In genomic region chr11:88045878-88046277, GRCm38 (mm10) we compare ENCODE assay signal across 9 mouse cellular contexts. TPM values are rescaled to one million over a fixed set of nuclear protein-coding genes. Genes with fewer than 3 reads are reported as not detected.
DNase-seq lines count a peak whose midpoint lies in the region; ATAC-seq and TF ChIP-seq lines count a peak whose summit lies in the region.
"Had no signal": no experiment of that assay in that cellular context is flagged by ENCODE, and none has a peak within 500 bp of the region (broad histone marks: within the 10 kb centered on the region; RNA-seq: fewer than 3 reads in every experiment).

No protein-coding gene starts in this region.

- peaks cover 21% of the 10 kb centered on the region for H3K36me3 ChIP-seq in lung, embryonic 14.5 days (ENCODE audit: insufficient read depth)
- H3K36me3 ChIP-seq in hindbrain, embryonic 16.5 days (ENCODE audit: control insufficient read depth, insufficient read depth, low read length), result 0 out of 2 replicates have a peak, but pooled peaks cover 2% of the 10 kb centered on the region
- peaks cover 16% of the 10 kb centered on the region for H3K36me3 ChIP-seq in midbrain, embryonic 13.5 days

- no peak overlapping the region for H3K9ac ChIP-seq in lung, embryonic 14.5 days
- H3K9ac ChIP-seq in hindbrain, embryonic 16.5 days (ENCODE audit: low read depth, low read length), result no peak overlapping the region
- H3K9ac ChIP-seq in midbrain, embryonic 13.5 days (replicated peaks), result no peak overlapping the region

- peak overlapping the region; percentile 93 for H3K4me2 ChIP-seq in lung, embryonic 14.5 days
- peak overlapping the region; percentile 68 for H3K4me2 ChIP-seq in hindbrain, embryonic 16.5 days (ENCODE audit: low read length)
- peak overlapping the region; percentile 71 for H3K4me2 ChIP-seq in midbrain, embryonic 13.5 days (replicated peaks)

- ATAC-seq in lung, embryonic 14.5 days (ENCODE audit: insufficient read depth), result no peak
- no peak for ATAC-seq in hindbrain, embryonic 16.5 days
- ATAC-seq in midbrain, embryonic 13.5 days, result no peak
- ATAC-seq: activated CD4-positive, CD25-positive, alpha-beta regulatory T cell, adult 4 months had no signal

- TF ChIP-seq CTCF in lung, embryonic 14.5 days (IDR thresholded peaks at IDR 0.05; ENCODE audit: low read depth), result no peak

- no peaks in the 10 kb centered on the region for H3K27me3 ChIP-seq in lung, embryonic 14.5 days (ENCODE audit: insufficient read depth, low read length)
- H3K27me3 ChIP-seq in hindbrain, embryonic 16.5 days (replicated peaks; ENCODE audit: control insufficient read depth, insufficient read depth, low read length), result no peaks in the 10 kb centered on the region
- H3K27me3 ChIP-seq in midbrain, embryonic 13.5 days, result no peaks in the 10 kb centered on the region

- DNase-seq in lung, embryonic 14.5 days, result no peak
- DNase-seq in lung, postnatal 14 days, result no peak
- DNase-seq in MEL-GATA-1-ER (ENCODE audit: extremely low read depth, low read depth), result peak; percentile 64
- no peak for DNase-seq in right cerebral cortex, adult 18-20 months
- DNase-seq in gastrocnemius, adult 8-10 months (ENCODE audit: low spot score in 2 of 2), result no peak
- DNase-seq in ovary, postnatal 10 days (ENCODE audit: low spot score), result no peak

- WGBS in lung, embryonic 14.5 days, result 73% methylated on average over 4 of the region's 4 CpGs
- WGBS in hindbrain, embryonic 16.5 days, result 95% methylated on average over 4 of the region's 4 CpGs
- 96% methylated on average over 4 of the region's 4 CpGs for WGBS in midbrain, embryonic 13.5 days

- peak overlapping the region; percentile 99; the same call in 1 of the 2 replicates for H3K4me3 ChIP-seq in lung, embryonic 14.5 days (ENCODE audit: low read depth, low read length)
- H3K4me3 ChIP-seq in hindbrain, embryonic 16.5 days (ENCODE audit: low read length), result no peak overlapping the region
- peak overlapping the region; percentile 96; the same call in 1 of the 2 replicates for H3K4me3 ChIP-seq in midbrain, embryonic 13.5 days (replicated peaks)

- H3K27ac ChIP-seq in lung, embryonic 14.5 days (ENCODE audit: low read depth), result no peak overlapping the region
- no peak overlapping the region for H3K27ac ChIP-seq in hindbrain, embryonic 16.5 days (ENCODE audit: low read depth, low read length)
- H3K27ac ChIP-seq in midbrain, embryonic 13.5 days, result no peak overlapping the region

- H3K9me3 ChIP-seq in lung, embryonic 14.5 days (ENCODE audit: low read depth, low read length), result no peaks in the 10 kb centered on the region
- no peaks in the 10 kb centered on the region for H3K9me3 ChIP-seq in hindbrain, embryonic 16.5 days (ENCODE audit: control insufficient read depth, low read length)
- no peaks in the 10 kb centered on the region for H3K9me3 ChIP-seq in midbrain, embryonic 13.5 days

- H3K4me1 ChIP-seq in lung, embryonic 14.5 days (ENCODE audit: insufficient read depth), result peaks cover 12% of the 10 kb centered on the region
- peaks cover 30% of the 10 kb centered on the region for H3K4me1 ChIP-seq in hindbrain, embryonic 16.5 days (ENCODE audit: control insufficient read depth, insufficient read depth, low read depth, low read length)
- peaks cover 34% of the 10 kb centered on the region for H3K4me1 ChIP-seq in midbrain, embryonic 13.5 days (replicated peaks)

RNA-seq across cellular contexts. Expression of gene Srsf1, which starts 1.3 kb away (rescaled TPM):
- 446 and 450 TPM in 2 replicates for polyA plus RNA-seq in lung, embryonic 14.5 days (2014; fragmentation: Nextera tagmentation; extraction: Ambion mirVana)
- 168 and 190 TPM in 2 replicates for polyA plus RNA-seq in hindbrain, embryonic 16.5 days (2015; fragmentation: Nextera tagmentation; extraction: Ambion mirVana)
- polyA plus RNA-seq in midbrain, embryonic 13.5 days (2015; fragmentation: Nextera tagmentation; extraction: Ambion mirVana), result 313 and 341 TPM in 2 replicates
- 10 to 100 TPM; 52.7 to 62.4 (median 59.0) TPM for total RNA-seq in gastrocnemius, adult 8-10 months (2022)

RNA-seq across cellular contexts. Expression of gene Vezf1, which starts 22.2 kb away (rescaled TPM):
- 44.5 and 46.8 TPM in 2 replicates for polyA plus RNA-seq in lung, embryonic 14.5 days (2014; fragmentation: Nextera tagmentation; extraction: Ambion mirVana)
- 32.3 and 38.9 TPM in 2 replicates for polyA plus RNA-seq in hindbrain, embryonic 16.5 days (2015; fragmentation: Nextera tagmentation; extraction: Ambion mirVana)
- 67.2 and 70.1 TPM in 2 replicates for polyA plus RNA-seq in midbrain, embryonic 13.5 days (2015; fragmentation: Nextera tagmentation; extraction: Ambion mirVana)
- total RNA-seq in gastrocnemius, adult 8-10 months (2022), result 100 to 1,000 TPM in 1 of 4 experiments, 10 to 100 TPM in 3; 98.6 to 102 (median 98.9) TPM

RNA-seq across cellular contexts. Expression of gene Cuedc1, which starts 52.0 kb away (rescaled TPM):
- polyA plus RNA-seq in lung, embryonic 14.5 days (2014; fragmentation: Nextera tagmentation; extraction: Ambion mirVana), result 14.1 and 16.8 TPM in 2 replicates
- polyA plus RNA-seq in hindbrain, embryonic 16.5 days (2015; fragmentation: Nextera tagmentation; extraction: Ambion mirVana), result 29.9 and 41.3 TPM in 2 replicates
- polyA plus RNA-seq in midbrain, embryonic 13.5 days (2015; fragmentation: Nextera tagmentation; extraction: Ambion mirVana), result 40.6 and 46.1 TPM in 2 replicates
- total RNA-seq in gastrocnemius, adult 8-10 months (2022), result 100 to 1,000 TPM; 108 to 156 (median 116) TPM

RNA-seq across cellular contexts. Expression of gene Dynll2, which starts 58.5 kb away (rescaled TPM):
- 19.7 and 19.9 TPM in 2 replicates for polyA plus RNA-seq in lung, embryonic 14.5 days (2014; fragmentation: Nextera tagmentation; extraction: Ambion mirVana)
- 54.5 and 54.6 TPM in 2 replicates for polyA plus RNA-seq in hindbrain, embryonic 16.5 days (2015; fragmentation: Nextera tagmentation; extraction: Ambion mirVana)
- polyA plus RNA-seq in midbrain, embryonic 13.5 days (2015; fragmentation: Nextera tagmentation; extraction: Ambion mirVana), result 43.3 and 52.5 TPM in 2 replicates
- total RNA-seq in gastrocnemius, adult 8-10 months (2022), result 100 to 1,000 TPM; 201 to 320 (median 253) TPM
